Mouse (Mus musculus) olfactory bulb, adult 2 months (tissue): ENCODE data around the gene Hoxb5.

ENCODE experiments used
- CTCF ChIP-seq: fragments of 200-500 bp; IDR thresholded peaks from 2 replicates; pipeline ENCODE4 v1.5.1; 2012; ENCODE audit warnings: low read depth, mild to moderate bottlenecking, low read length, moderate library complexity; ENCODE audit not compliant: insufficient read depth
- POLR2A ChIP-seq: fragments of 200-500 bp; IDR thresholded peaks from 2 replicates; pipeline ENCODE4 v1.6.1; 2012; ENCODE audit warnings: mild to moderate bottlenecking, low read depth, low read length, moderate library complexity; ENCODE audit not compliant: insufficient read depth

GRCm38 (mm10) chr11:96264390-96265020 lies 38.6 kb upstream of the Hoxb5 start:
- TF ChIP-seq CTCF (no peak), POLR2A (no peak)
